Mouse (Mus musculus) heart, postnatal 0 days (tissue): Measurements from ENCODE around the gene Fzd5.

ENCODE experiments used
- CTCF ChIP-seq: IDR thresholded peaks from 2 replicates; pipeline ENCODE4 v1.5.1; 2016; ENCODE audit warnings: antibody characterized with exemption, control low read depth, low read depth
- EP300 ChIP-seq: IDR thresholded peaks from 2 replicates; pipeline ENCODE4 v1.6.1; 2016; ENCODE audit warnings: antibody characterized with exemption, low read depth

DNA sequence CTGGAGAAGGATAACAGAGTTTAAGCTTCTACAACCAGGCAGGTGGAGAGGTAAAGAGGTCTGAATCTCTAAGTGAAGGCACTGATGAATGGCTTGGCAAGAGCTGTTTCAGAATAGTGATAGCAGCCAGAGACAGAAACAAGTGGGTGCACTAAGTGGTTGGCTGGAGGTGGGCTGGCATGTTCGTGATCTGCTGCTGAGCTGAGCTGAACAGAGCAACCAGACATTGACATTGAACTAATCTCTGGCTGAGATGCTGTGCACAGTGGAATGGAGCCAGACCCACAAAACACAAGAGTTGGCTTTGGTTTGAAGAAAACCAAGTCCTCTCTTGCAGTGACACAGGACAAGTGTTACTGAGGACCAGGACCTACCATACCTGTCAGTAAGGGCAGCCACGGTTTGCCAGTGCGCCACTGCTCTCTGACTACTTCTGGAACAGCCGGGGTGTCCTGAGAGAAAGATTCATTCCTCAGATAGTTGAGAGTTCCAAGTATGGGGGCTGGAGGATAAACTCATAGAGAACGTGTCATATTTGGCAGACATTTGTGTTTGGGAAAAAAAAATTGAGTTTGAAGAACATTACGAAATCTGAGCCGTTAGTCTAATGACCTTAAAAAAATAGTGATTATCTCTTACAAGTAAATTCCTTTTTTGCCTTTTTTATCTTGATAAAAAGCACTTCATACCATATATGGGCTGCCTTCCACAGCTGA lies 20.8 kb downstream of the Fzd5 start:
- no peak for TF ChIP-seq CTCF
- TF ChIP-seq EP300 = no peak
